Mouse (Mus musculus) hindbrain, postnatal 0 days (tissue): ENCODE data around the gene Ift88. TPM values are rescaled to one million over a fixed set of nuclear protein-coding genes. Genes with fewer than 3 reads are reported as not detected.

Experiments used
- ATAC-seq: fragments of 200-750 bp; cut with Nextera tagmentation; 2 replicates; pipeline ENCODE4 v1.8.0; 2017; ENCODE audit warnings: mild to moderate bottlenecking, moderate TSS enrichment, moderate library complexity
- DNase-seq: peaks from one replicate; pipeline ENCODE4 v3.0.0-alpha.2; 2015; ENCODE audit warnings: low spot score
- H3K27ac ChIP-seq: fragments of 300-500 bp; sonication (generic); 2 replicates; pipeline ENCODE4 v1.5.1; 2014; ENCODE audit warnings: mild to moderate bottlenecking
- H3K27me3 ChIP-seq: fragments of 300-500 bp; sonication (generic); 2 replicates; pipeline ENCODE4 v1.6.1; 2014; ENCODE audit warnings: low read length, mixed read lengths; ENCODE audit not compliant: insufficient read depth
- H3K36me3 ChIP-seq: fragments of 300-500 bp; sonication (generic); 2 replicates; pipeline ENCODE4 v1.6.1; 2014; ENCODE audit warnings: low read length, mixed read lengths; ENCODE audit not compliant: insufficient read depth
- H3K4me1 ChIP-seq: fragments of 300-500 bp; sonication (generic); 2 replicates; pipeline ENCODE4 v1.6.1; 2014; ENCODE audit warnings: antibody characterized with exemption, low read length, mixed read lengths; ENCODE audit not compliant: insufficient read depth
- H3K4me2 ChIP-seq: fragments of 300-500 bp; sonication (generic); 2 replicates; pipeline ENCODE4 v1.6.1; 2014; ENCODE audit warnings: low read depth, mild to moderate bottlenecking, low read length, moderate library complexity, mixed read lengths
- H3K4me3 ChIP-seq: fragments of 300-500 bp; sonication (generic); 2 replicates; pipeline ENCODE4 v1.5.1; 2014; ENCODE audit warnings: low read length
- H3K9ac ChIP-seq: fragments of 300-500 bp; sonication (generic); replicated peaks from 2 replicates; pipeline ENCODE4 v1.6.1; 2014; ENCODE audit warnings: mild to moderate bottlenecking, low read length, moderate library complexity, mixed read lengths
- H3K9me3 ChIP-seq: fragments of 300-500 bp; sonication (generic); 2 replicates; pipeline ENCODE4 v1.6.1; 2016; ENCODE audit warnings: low read length, mixed read lengths
- CTCF ChIP-seq: IDR thresholded peaks from 2 replicates; pipeline ENCODE4 v1.5.1; 2016; ENCODE audit warnings: antibody characterized with exemption, control low read depth, low read depth
- WGBS: fragments of 180-500 bp; shearing (Covaris S2); extraction: QIAGEN DNeasy Blood & Tissue Kit; methylation state at CpG from one replicate; pipeline ENCODE4 v1.1.7; 2014; 5-methylcytosine and 5-hydroxymethylcytosine counted together
- polyA plus RNA-seq: library from polyadenylated mRNA; unstranded; fragments of >200 nt; fragmentation: Nextera tagmentation; extraction: Ambion mirVana; gene quantifications from 2 replicates; pipeline ENCODE4 v1.2.1, GENCODE M21; 2015
- total RNA-seq: library from RNA; depleted of rRNA; stranded (reverse); fragments of >200 nt; gene quantifications from 2 replicates; pipeline ENCODE4 v1.2.3, GENCODE M21; 2014; rRNA removed

Gene Ift88
- total RNA-seq (15.2 and 16.7 TPM in 2 replicates), polyA plus RNA-seq (16.3 and 18.4 TPM in 2 replicates)

DNA sequence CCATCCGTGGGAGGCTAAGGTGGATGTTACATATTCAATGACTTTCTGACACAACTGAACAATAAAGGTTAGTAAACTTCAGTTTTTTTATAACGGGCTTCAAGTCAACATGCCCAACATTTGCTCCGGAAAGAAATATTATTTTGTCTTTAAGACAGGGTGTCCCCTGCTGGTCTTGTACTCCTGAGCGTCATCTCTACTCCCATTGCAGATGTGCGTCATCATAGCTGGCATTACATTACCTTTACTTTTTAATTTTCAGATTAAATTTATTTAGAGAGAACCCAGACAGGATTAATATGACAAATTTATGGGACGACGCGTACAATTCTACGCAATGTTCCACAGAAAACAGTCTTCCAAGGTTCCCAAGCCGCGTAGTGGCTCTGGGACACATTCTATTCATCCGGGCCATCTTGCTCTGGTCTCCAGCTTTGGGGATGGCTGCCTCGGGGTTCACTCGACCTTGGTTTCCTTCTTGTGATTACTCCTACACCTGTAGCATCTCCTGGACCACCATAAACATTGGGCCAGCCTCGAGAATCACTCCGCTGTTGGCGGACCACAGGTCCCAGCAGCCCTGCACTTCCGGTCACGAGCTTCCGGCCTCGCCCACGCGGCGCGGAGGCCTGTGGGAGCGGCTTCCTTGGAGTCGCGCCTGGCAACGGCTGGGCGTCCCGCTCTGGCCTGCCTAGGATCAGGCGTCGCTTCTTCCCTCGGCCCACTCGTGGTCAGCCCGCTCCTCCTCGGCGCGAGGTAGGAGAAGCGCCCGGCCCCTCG, at the start of gene Ift88:
TSS of gene Ift88 (plus strand) at position 631 of the 780 bp plus-strand sequence.
- 5% methylated on average over 41 of the region's 42 CpGs for WGBS
- Histone ChIP-seq H3K27me3 (no peaks in the 10 kb centered on the region), H3K9me3 (no peaks in the 10 kb centered on the region), H3K9ac (peak within 1 kb of the TSS; percentile 78), H3K27ac (peak within 1 kb of the TSS; percentile 79), H3K4me1 (peaks cover 3% of the 10 kb centered on the region; the same call in 1 of the 2 replicates), H3K4me3 (peak within 1 kb of the TSS; percentile 94), H3K36me3 (no peaks in the 10 kb centered on the region), H3K4me2 (peak within 1 kb of the TSS; percentile 68)
- DNase-seq (peak; percentile 96), ATAC-seq (peak; percentile 100)
- TF ChIP-seq CTCF = peak; percentile 31; the same call in 1 of the 2 replicates

- 83% methylated on average over 9 of the region's 9 CpGs for WGBS
- H3K36me3 ChIP-seq = no peaks in the 10 kb centered on the region
- ATAC-seq (no peak), DNase-seq (no peak)
- no peaks in the 10 kb centered on the region for H3K9me3 ChIP-seq
- H3K4me2 ChIP-seq = no peak overlapping the region
- H3K9ac ChIP-seq = no peak overlapping the region
- no peaks in the 10 kb centered on the region for H3K27me3 ChIP-seq
- no peak for TF ChIP-seq CTCF
- no peak overlapping the region for H3K27ac ChIP-seq
- no peak overlapping the region for H3K4me3 ChIP-seq
- no peaks in the 10 kb centered on the region for H3K4me1 ChIP-seq
Observed at GRCm38 (mm10) chr14:57375205-57375604, 48.7 kb upstream of the Ift88 start.

DNA sequence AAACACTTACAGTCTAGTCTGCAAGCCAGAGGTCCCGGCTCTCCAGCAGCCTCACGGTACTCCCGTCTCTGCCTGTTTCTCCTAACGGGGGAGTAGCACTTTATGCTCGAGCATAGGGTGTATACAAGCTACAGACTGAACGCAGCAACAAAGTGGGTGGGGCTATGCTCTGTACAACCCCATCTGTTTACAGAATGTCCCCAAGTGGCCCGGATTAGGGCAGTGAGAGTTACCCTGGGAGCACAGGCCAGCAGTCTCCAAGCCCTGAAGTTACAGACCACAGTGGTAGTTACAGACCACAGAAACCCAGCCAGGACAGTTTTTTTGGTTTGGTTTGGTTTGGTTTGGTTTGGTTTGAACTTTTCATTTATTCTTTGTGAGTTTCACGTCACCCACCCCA, 47.8 kb upstream of the Ift88 start:
- no peaks in the 10 kb centered on the region for H3K9me3 ChIP-seq
- no peaks in the 10 kb centered on the region for H3K4me1 ChIP-seq
- H3K36me3 ChIP-seq = no peaks in the 10 kb centered on the region
- H3K9ac ChIP-seq = no peak overlapping the region
- H3K27me3 ChIP-seq = no peaks in the 10 kb centered on the region
- no peak overlapping the region for H3K4me2 ChIP-seq
- H3K27ac ChIP-seq = no peak overlapping the region
- H3K4me3 ChIP-seq = no peak overlapping the region
- TF ChIP-seq CTCF = no peak
- ATAC-seq (no peak), DNase-seq (no peak)
- 77% methylated on average over 8 of the region's 8 CpGs for WGBS

GRCm38 (mm10) chr14:57376956-57377355, 46.9 kb upstream of the Ift88 start:
- WGBS = 78% methylated on average over 9 of the region's 9 CpGs
- no peak overlapping the region for H3K9ac ChIP-seq
- no peaks in the 10 kb centered on the region for H3K36me3 ChIP-seq
- H3K9me3 ChIP-seq = no peaks in the 10 kb centered on the region
- no peaks in the 10 kb centered on the region for H3K4me1 ChIP-seq
- DNase-seq (no peak), ATAC-seq (no peak)
- no peaks in the 10 kb centered on the region for H3K27me3 ChIP-seq
- H3K4me3 ChIP-seq = no peak overlapping the region
- H3K4me2 ChIP-seq = no peak overlapping the region
- H3K27ac ChIP-seq = no peak overlapping the region
- TF ChIP-seq CTCF = no peak

DNA sequence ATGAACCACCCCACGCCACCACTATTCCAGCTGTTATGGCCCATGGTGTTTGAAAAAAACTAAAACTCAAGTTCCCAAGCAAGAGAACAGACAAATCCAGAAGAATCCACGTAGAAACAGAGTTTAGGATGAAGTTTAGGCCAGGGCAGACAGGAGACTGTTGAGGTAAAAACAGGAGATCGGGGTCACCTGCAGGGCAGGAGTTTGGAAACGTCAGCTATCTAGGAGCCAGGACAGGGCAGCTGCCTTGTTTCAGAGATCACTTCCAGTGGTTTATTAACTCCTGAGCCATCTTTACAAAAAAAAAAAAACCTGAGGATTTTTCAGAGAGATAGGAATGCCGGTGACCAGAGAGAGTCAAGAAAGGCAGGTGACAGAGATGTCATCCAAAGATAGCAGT, 46.3 kb upstream of the Ift88 start:
- WGBS = 83% methylated on average over 5 of the region's 5 CpGs
- Histone ChIP-seq H3K36me3 (no peaks in the 10 kb centered on the region), H3K9me3 (no peaks in the 10 kb centered on the region), H3K27ac (no peak overlapping the region), H3K4me1 (no peaks in the 10 kb centered on the region), H3K9ac (no peak overlapping the region), H3K4me3 (no peak overlapping the region), H3K27me3 (no peaks in the 10 kb centered on the region), H3K4me2 (no peak overlapping the region)
- no peak for TF ChIP-seq CTCF
- ATAC-seq (no peak), DNase-seq (no peak)

GRCm38 (mm10) chr14:57385667-57386066, 38.2 kb upstream of the Ift88 start:
- DNase-seq = no peak
- TF ChIP-seq CTCF = no peak
- Histone ChIP-seq H3K27ac (no peak overlapping the region), H3K9ac (no peak overlapping the region), H3K4me1 (no peaks in the 10 kb centered on the region), H3K27me3 (no peaks in the 10 kb centered on the region), H3K36me3 (no peaks in the 10 kb centered on the region), H3K4me2 (no peak overlapping the region), H3K4me3 (no peak overlapping the region), H3K9me3 (no peaks in the 10 kb centered on the region)
- 87% methylated on average over 5 of the region's 5 CpGs for WGBS
- ATAC-seq = no peak
